8 mouse cellular contexts compared by ENCODE assay signal in genomic region chr14:26533267-26533666, GRCm38 (mm10). TPM values are rescaled to one million over a fixed set of nuclear protein-coding genes. Genes with fewer than 3 reads are reported as not detected.
DNase-seq lines count a peak whose midpoint lies in the region; ATAC-seq lines count a peak whose summit lies in the region.

No protein-coding gene starts in this region.

- H3K4me3 ChIP-seq in heart, embryonic 12.5 days, result peak overlapping the region; percentile 85
- peak overlapping the region; percentile 95 for H3K4me3 ChIP-seq in forebrain, embryonic 11.5 days (ENCODE audit: low read depth, low read length)
- H3K4me3 ChIP-seq in limb, embryonic 11.5 days (ENCODE audit: low read depth, low read length), result peak overlapping the region; percentile 92
- peak overlapping the region; percentile 94 for H3K4me3 ChIP-seq in neural tube, embryonic 12.5 days

- H3K9me3 ChIP-seq in heart, embryonic 12.5 days (replicated peaks), result no peaks in the 10 kb centered on the region
- H3K9me3 ChIP-seq in forebrain, embryonic 11.5 days (ENCODE audit: control insufficient read depth, low read length), result no peaks in the 10 kb centered on the region
- no peaks in the 10 kb centered on the region for H3K9me3 ChIP-seq in limb, embryonic 11.5 days (ENCODE audit: control insufficient read depth, low read length)
- H3K9me3 ChIP-seq in neural tube, embryonic 12.5 days, result no peaks in the 10 kb centered on the region

- ATAC-seq in heart, embryonic 12.5 days (ENCODE audit: insufficient number of reproducible peaks, low FRiP score), result no peak
- ATAC-seq in forebrain, embryonic 11.5 days (replicated peaks; ENCODE audit: low FRiP score), result no peak
- ATAC-seq in limb, embryonic 11.5 days (ENCODE audit: insufficient number of reproducible peaks, low FRiP score, low TSS enrichment, low read depth), result no peak
- no peak for ATAC-seq in neural tube, embryonic 12.5 days (ENCODE audit: low FRiP score, low read depth)

- no peak for DNase-seq in heart, postnatal 36 days
- DNase-seq in T-cell, adult 2 months (ENCODE audit: low spot score), result peak; percentile 1
- DNase-seq in forebrain, embryonic 11.5 days (ENCODE audit: low spot score), result no peak
- DNase-seq in limb, embryonic 11.5 days (ENCODE audit: low spot score), result no peak
- no peak for DNase-seq in left cerebral cortex, postnatal 10 days (ENCODE audit: extremely low spot score in 1 of 2, low spot score in 2 of 2)
- no peak for DNase-seq in natural killer cell, adult 2 months (ENCODE audit: low spot score in 2 of 2)

- intact Hi-C loops in heart, postnatal 36 days (cut with DNase I), result loop anchor here (2.0 to 5.0 kb wide), 4 partner anchors 38 to 434 kb away; partner anchors contain the start of genes Arf4 and Pde12
- intact Hi-C loops in left cerebral cortex, postnatal 10 days (cut with DNase I), result loop anchor here (5.0 kb wide), 2 partner anchors 41 to 49 kb away; no protein-coding TSS in a partner anchor

- 0 out of 2 replicates have a peak, but pooled peaks cover 4% of the 10 kb centered on the region for H3K27me3 ChIP-seq in heart, embryonic 12.5 days (replicated peaks)
- no peaks in the 10 kb centered on the region for H3K27me3 ChIP-seq in forebrain, embryonic 11.5 days (ENCODE audit: control insufficient read depth, insufficient read depth, low read length)
- no peaks in the 10 kb centered on the region for H3K27me3 ChIP-seq in limb, embryonic 11.5 days (ENCODE audit: control insufficient read depth, insufficient read depth, low read length)
- no peaks in the 10 kb centered on the region for H3K27me3 ChIP-seq in neural tube, embryonic 12.5 days (replicated peaks)

- H3K4me2 ChIP-seq in heart, embryonic 12.5 days, result peak overlapping the region; percentile 96
- peak overlapping the region; percentile 90 for H3K4me2 ChIP-seq in forebrain, embryonic 11.5 days (ENCODE audit: low read depth, low read length, severe bottlenecking)
- H3K4me2 ChIP-seq in limb, embryonic 11.5 days (ENCODE audit: low read depth, severe bottlenecking), result peak overlapping the region; percentile 71
- peak overlapping the region; percentile 95 for H3K4me2 ChIP-seq in neural tube, embryonic 12.5 days (replicated peaks)

- H3K9ac ChIP-seq in heart, embryonic 12.5 days, result peak overlapping the region; percentile 98
- peak overlapping the region; percentile 90; the same call in 1 of the 2 replicates for H3K9ac ChIP-seq in forebrain, embryonic 11.5 days (ENCODE audit: low read length)
- H3K9ac ChIP-seq in limb, embryonic 11.5 days (ENCODE audit: low read length), result no peak overlapping the region; the same call in 1 of the 2 replicates
- H3K9ac ChIP-seq in neural tube, embryonic 12.5 days, result peak overlapping the region; percentile 92

- peaks cover 29% of the 10 kb centered on the region for H3K4me1 ChIP-seq in heart, embryonic 12.5 days (replicated peaks)
- H3K4me1 ChIP-seq in forebrain, embryonic 11.5 days (replicated peaks; ENCODE audit: control insufficient read depth, insufficient read depth, low read length), result peaks cover 3% of the 10 kb centered on the region; the same call in 1 of the 2 replicates
- H3K4me1 ChIP-seq in limb, embryonic 11.5 days (ENCODE audit: control insufficient read depth, insufficient read depth, low read length), result peaks cover 3% of the 10 kb centered on the region
- peaks cover 26% of the 10 kb centered on the region for H3K4me1 ChIP-seq in neural tube, embryonic 12.5 days

- H3K27ac ChIP-seq in heart, embryonic 12.5 days (ENCODE audit: poor library complexity, severe bottlenecking), result no peak overlapping the region
- no peak overlapping the region for H3K27ac ChIP-seq in forebrain, embryonic 11.5 days (ENCODE audit: low read depth, low read length)
- no peak overlapping the region for H3K27ac ChIP-seq in limb, embryonic 11.5 days (replicated peaks; ENCODE audit: low read depth, low read length)
- no peak overlapping the region for H3K27ac ChIP-seq in neural tube, embryonic 12.5 days

- WGBS in heart, embryonic 12.5 days, result 23% methylated on average over 19 of the region's 19 CpGs
- 32% methylated on average over 19 of the region's 19 CpGs for WGBS in forebrain, embryonic 11.5 days
- 28% methylated on average over 19 of the region's 19 CpGs for WGBS in limb, embryonic 11.5 days
- 28% methylated on average over 19 of the region's 19 CpGs for WGBS in neural tube, embryonic 12.5 days

- peaks cover 15% of the 10 kb centered on the region; the same call in 1 of the 2 replicates for H3K36me3 ChIP-seq in heart, embryonic 12.5 days
- H3K36me3 ChIP-seq in forebrain, embryonic 11.5 days (ENCODE audit: control insufficient read depth, insufficient read depth, low read length), result no peaks in the 10 kb centered on the region
- H3K36me3 ChIP-seq in limb, embryonic 11.5 days (ENCODE audit: control insufficient read depth, insufficient read depth, low read length), result peaks cover 3% of the 10 kb centered on the region; the same call in 1 of the 2 replicates
- H3K36me3 ChIP-seq in neural tube, embryonic 12.5 days, result no peaks in the 10 kb centered on the region

RNA-seq across cellular contexts. Expression of gene Slmap, which starts 1.5 kb away (rescaled TPM):
- polyA plus RNA-seq in heart, embryonic 12.5 days (2016; fragmentation: Nextera tagmentation; extraction: Ambion mirVana), result 125 and 127 TPM in 2 replicates
- 100 to 1,000 TPM; 283 to 332 TPM for total RNA-seq in heart, postnatal 36 days (2021)
- 24.9 and 25.5 TPM in 2 replicates for polyA plus RNA-seq in forebrain, embryonic 11.5 days (2014; fragmentation: Nextera tagmentation; extraction: Ambion mirVana)
- 21.2 and 22.0 TPM in 2 replicates for polyA plus RNA-seq in limb, embryonic 11.5 days (2014; fragmentation: Nextera tagmentation; extraction: Ambion mirVana)
- 21.5 and 24.0 TPM in 2 replicates for polyA plus RNA-seq in neural tube, embryonic 12.5 days (2016; fragmentation: Nextera tagmentation; extraction: Ambion mirVana)
- total RNA-seq in left cerebral cortex, postnatal 10 days (2021), result 10 to 100 TPM; 83.3 to 83.9 TPM

RNA-seq across cellular contexts. Expression of gene Dennd6a, which starts 40.4 kb away (rescaled TPM):
- 26.2 and 27.5 TPM in 2 replicates for polyA plus RNA-seq in heart, embryonic 12.5 days (2016; fragmentation: Nextera tagmentation; extraction: Ambion mirVana)
- 10 to 100 TPM; 16.3 TPM for total RNA-seq in heart, postnatal 36 days (2021)
- polyA plus RNA-seq in forebrain, embryonic 11.5 days (2014; fragmentation: Nextera tagmentation; extraction: Ambion mirVana), result 38.8 and 39.1 TPM in 2 replicates
- polyA plus RNA-seq in limb, embryonic 11.5 days (2014; fragmentation: Nextera tagmentation; extraction: Ambion mirVana), result 38.1 and 42.3 TPM in 2 replicates
- polyA plus RNA-seq in neural tube, embryonic 12.5 days (2016; fragmentation: Nextera tagmentation; extraction: Ambion mirVana), result 30.0 and 31.5 TPM in 2 replicates
- total RNA-seq in left cerebral cortex, postnatal 10 days (2021), result 10 to 100 TPM; 24.4 to 25.4 TPM
